ENCODE assay signal across 22 mouse cellular contexts in genomic region chr12:24739963-24740362, GRCm38 (mm10). TPM values are rescaled to one million over a fixed set of nuclear protein-coding genes. Genes with fewer than 3 reads are reported as not detected.
DNase-seq lines count a peak whose midpoint lies in the region; ATAC-seq and TF ChIP-seq lines count a peak whose summit lies in the region.
"Had no signal": no experiment of that assay in that cellular context is flagged by ENCODE, and none has a peak within 500 bp of the region (broad histone marks: within the 10 kb centered on the region; RNA-seq: fewer than 3 reads in every experiment).

No protein-coding gene starts in this region.

- no peaks in the 10 kb centered on the region for H3K36me3 ChIP-seq in MEL (ENCODE audit: control insufficient read depth in 1 of 2, insufficient read depth in 2 of 2, low read length in 2 of 2)
- H3K36me3 ChIP-seq: hindbrain, embryonic 13.5 days; intestine, embryonic 15.5 days had no signal

- H3K9ac ChIP-seq in MEL (ENCODE audit: control insufficient read depth, low read depth, low read length, poor library complexity, severe bottlenecking) = no peak overlapping the region
- H3K9ac ChIP-seq: forebrain, postnatal 0 days; hindbrain, embryonic 13.5 days; intestine, embryonic 15.5 days had no signal

- peak; percentile 52 to 55; a peak in 2 of 4 replicates for TF ChIP-seq EP300 in MEL (IDR thresholded peaks at IDR 0.05; ENCODE audit: low read depth in 1 of 2, low read length in 2 of 2)

- TF ChIP-seq RAD21 in MEL (IDR thresholded peaks at IDR 0.05; ENCODE audit: low read depth, low read length) = no peak

- H3K79me2 ChIP-seq in MEL (ENCODE audit: control insufficient read depth, insufficient read depth, low read length, poor library complexity) = no peaks in the 10 kb centered on the region

- peak; percentile 3; the same call in 1 of the 2 replicates for ATAC-seq in megakaryocyte-erythroid progenitor cell, adult 5-6 weeks (replicated peaks; ENCODE audit: low FRiP score, low TSS enrichment, poor library complexity, severe bottlenecking)
- ATAC-seq: forebrain, embryonic 14.5 days; forebrain, postnatal 0 days; hindbrain, embryonic 16.5 days; intestine, embryonic 15.5 days; Patski had no signal

- H3K4me1 ChIP-seq in MEL (ENCODE audit: control insufficient read depth in 1 of 2, insufficient read depth in 2 of 2, low read length in 2 of 2) = peaks cover 0 to 4% of the 10 kb centered on the region in 2 experiments; a peak in 1 of 4 replicates

- H3K27me3 ChIP-seq in MEL (ENCODE audit: control insufficient read depth in 1 of 2, insufficient read depth in 2 of 2, low read length in 2 of 2) = no peaks in the 10 kb centered on the region
- H3K27me3 ChIP-seq: hindbrain, embryonic 13.5 days; intestine, embryonic 15.5 days; Patski had no signal

- H3K4me3 ChIP-seq in MEL (ENCODE audit: control insufficient read depth in 1 of 2, insufficient read depth in 1 of 2, low read depth in 2 of 2, low read length in 2 of 2) = no peak overlapping the region
- H3K4me3 ChIP-seq: gastrocnemius, adult 2 months; hindbrain, embryonic 13.5 days; intestine, embryonic 15.5 days had no signal

- TF ChIP-seq POLR2A in MEL (IDR thresholded peaks at IDR 0.05; ENCODE audit: control insufficient read depth in 1 of 2, insufficient read depth in 1 of 2, low read depth in 1 of 2, low read length in 2 of 2, poor library complexity in 1 of 2) = no peak

- H3K9me3 ChIP-seq in MEL (replicated peaks; ENCODE audit: insufficient read depth, low read length) = no peaks in the 10 kb centered on the region
- H3K9me3 ChIP-seq: hindbrain, embryonic 13.5 days; intestine, embryonic 15.5 days had no signal

- no peak overlapping the region for H3K27ac ChIP-seq in MEL (ENCODE audit: control insufficient read depth, low read depth, low read length)
- H3K27ac ChIP-seq: gastrocnemius, adult 2 months; hindbrain, embryonic 13.5 days; intestine, embryonic 15.5 days had no signal

- no peak for TF ChIP-seq CTCF in MEL (IDR thresholded peaks at IDR 0.05 in 2 of 3, conservative IDR thresholded peaks at IDR 0.05 in 1 of 3; ENCODE audit: control insufficient read depth in 1 of 3, insufficient read depth in 1 of 3, low read depth in 2 of 3, low read length in 3 of 3, poor library complexity in 1 of 3, severe bottlenecking in 1 of 3)

- peak; percentile 23 for DNase-seq in adrenal gland, postnatal 14 days
- no peak for DNase-seq in adrenal gland, postnatal 25 days
- peak; percentile 38 for DNase-seq in 416B (ENCODE audit: low read depth)
- peak; percentile 56 for DNase-seq in MEL (ENCODE audit: low read depth, low spot score)
- no peak for DNase-seq in ovary, adult 18-20 months (ENCODE audit: low spot score)
- DNase-seq in testis, postnatal 14 days (ENCODE audit: low spot score) = no peak
- DNase-seq: adrenal gland, adult 8-10 months; cerebellum, adult 18-20 months; cerebellum, adult 9-10 months; cerebellum, postnatal 14 days; forebrain, postnatal 0 days; gastrocnemius, adult 2 months; gastrocnemius, postnatal 14 days; heart, adult 11 months had no signal

TF ChIP-seq in MEL, 35 proteins besides CTCF, POLR2A, EP300 and RAD21:
- TF ChIP-seq TAL1 (IDR thresholded peaks at IDR 0.05; ENCODE audit: low read length) (0 out of 2 replicates have a peak, but pooled peaks have one; percentile 7), ZKSCAN1 (IDR thresholded peaks at IDR 0.05; ENCODE audit: low read depth, low read length) (no peak), GATA1 (IDR thresholded peaks at IDR 0.05; ENCODE audit: low read depth, low read length) (peak; percentile 83), RCOR1 (IDR thresholded peaks at IDR 0.05; ENCODE audit: low read depth, low read length) (peak; percentile 48; the same call in 1 of the 2 replicates), SMC3 (IDR thresholded peaks at IDR 0.05; ENCODE audit: low read depth, low read length) (no peak), BHLHE40 (IDR thresholded peaks at IDR 0.05; ENCODE audit: borderline replicate concordance, low read depth, low read length) (peak; percentile 42; the same call in 1 of the 2 replicates)

RNA-seq across cellular contexts. Expression of gene Rrm2, which starts 31.9 kb away (rescaled TPM):
- 42.1 and 56.4 TPM in 2 replicates for total RNA-seq in adrenal gland, postnatal 14 days (2021)
- total RNA-seq in adrenal gland, postnatal 25 days (2021) = 26.7 and 30.0 TPM in 2 replicates
- 81.2 and 88.2 TPM in 2 replicates for total RNA-seq in MEL (2012; rRNA removed)
- polyA plus RNA-seq in MEL (2012; ENCODE audit: insufficient read depth in 1 of 2, insufficient read length in 2 of 2, low read depth in 1 of 2, low replicate concordance in 2 of 2, missing spikeins in 1 of 2) = 100 to 1,000 TPM; 127 to 158 TPM
- total RNA-seq in megakaryocyte-erythroid progenitor cell, adult 5-6 weeks (2014; fragmentation: Nextera tagmentation) = 188 and 245 TPM in 2 replicates
- 98.3 and 173 TPM in 2 replicates for total RNA-seq in megakaryocyte-erythroid progenitor cell, adult 5-6 weeks (2017)

RNA-seq across cellular contexts. Expression of gene Cys1, which starts 58.4 kb away (rescaled TPM):
- 3.5 and 3.9 TPM in 2 replicates for total RNA-seq in adrenal gland, postnatal 14 days (2021)
- 2.5 and 5.0 TPM in 2 replicates for total RNA-seq in adrenal gland, postnatal 25 days (2021)
- not detected in 2 replicates for total RNA-seq in MEL (2012; rRNA removed)
- polyA plus RNA-seq in MEL (2012; ENCODE audit: insufficient read depth in 1 of 2, insufficient read length in 2 of 2, low read depth in 1 of 2, low replicate concordance in 2 of 2, missing spikeins in 1 of 2) = not detected
- total RNA-seq in megakaryocyte-erythroid progenitor cell, adult 5-6 weeks (2014; fragmentation: Nextera tagmentation) = not detected in 2 replicates
- not detected in 2 replicates for total RNA-seq in megakaryocyte-erythroid progenitor cell, adult 5-6 weeks (2017)
- total RNA-seq: ES-E14; hematopoietic stem cell, adult 5-6 weeks had no signal

Comparison
In these comparisons a context has a peak if more than half of its experiments do, and no peak if none do; other contexts are left out.
1. DNase-seq: peak in adrenal gland, postnatal 14 days (single experiment), 416B (single experiment) and MEL (single experiment); none in adrenal gland, postnatal 25 days (single experiment), ovary, adult 18-20 months (single experiment) and testis, postnatal 14 days (single experiment).